ENCODE assay signal across 23 mouse cellular contexts in genomic region chr7:137883701-137884100, GRCm38 (mm10).
"Had no signal": no experiment of that assay in that cellular context is flagged by ENCODE, and none has a peak within 500 bp of the region (broad histone marks: within the 10 kb centered on the region; RNA-seq: fewer than 3 reads in every experiment).

No protein-coding gene starts in this region.

- DNase-seq: gastrocnemius, adult 2 months; gastrocnemius, postnatal 10 days; gastrocnemius, postnatal 25 days; heart, adult 2 months; heart, postnatal 10 days; heart, postnatal 36 days; kidney, adult 18-20 months; kidney, adult 8-10 months; kidney, postnatal 10 days; liver had no signal

- H3K4me2 ChIP-seq: heart, embryonic 12.5 days; hindbrain, embryonic 12.5 days; hindbrain, embryonic 14.5 days; intestine, embryonic 15.5 days; liver, embryonic 11.5 days had no signal

- H3K36me3 ChIP-seq: heart, embryonic 12.5 days; hindbrain, embryonic 10.5 days; hindbrain, embryonic 12.5 days; intestine, embryonic 15.5 days; limb, embryonic 10.5 days; limb, embryonic 12.5 days had no signal

- ATAC-seq: hindbrain, embryonic 16.5 days; inflammation-experienced regulatory T-cells, adult 6 months; intestine, embryonic 15.5 days; intestine, postnatal 0 days had no signal

- H3K27ac ChIP-seq: gastrocnemius, adult 2 months; heart, adult 2 months; hindbrain, embryonic 10.5 days; hindbrain, embryonic 12.5 days; hindbrain, embryonic 14.5 days; intestine, embryonic 15.5 days; layer of hippocampus, adult 2 months; left cerebral cortex, adult 2 months had no signal

- H3K9me3 ChIP-seq: heart, embryonic 12.5 days; hindbrain, embryonic 10.5 days; hindbrain, embryonic 12.5 days; intestine, embryonic 15.5 days; limb, embryonic 10.5 days; limb, embryonic 12.5 days had no signal

- H3K9ac ChIP-seq: heart, embryonic 12.5 days; hindbrain, embryonic 12.5 days; hindbrain, embryonic 14.5 days; intestine, embryonic 15.5 days; limb, embryonic 12.5 days had no signal

- H3K4me1 ChIP-seq: heart, embryonic 12.5 days had no signal

- H3K27me3 ChIP-seq: heart, embryonic 12.5 days; hindbrain, embryonic 12.5 days; intestine, embryonic 15.5 days; limb, embryonic 12.5 days had no signal

- H3K4me3 ChIP-seq: gastrocnemius, adult 2 months; heart, adult 2 months; heart, embryonic 12.5 days; hindbrain, embryonic 10.5 days; hindbrain, embryonic 12.5 days; intestine, embryonic 15.5 days; layer of hippocampus, adult 2 months; left cerebral cortex, adult 2 months; limb, embryonic 10.5 days; limb, embryonic 12.5 days had no signal
